Mouse (Mus musculus): ENCODE results near the gene Gtf2b. TPM values are rescaled to one million over a fixed set of nuclear protein-coding genes. Genes with fewer than 3 reads are reported as not detected.

The Gtf2b gene
- total and polyA plus RNA-seq, 3 experiments = 13.4 to 19.3 (median 17.9) TPM

GRCm38 (mm10) chr3:142823606-142824005 lies 58.8 kb downstream of the Gtf2b start:
- Histone ChIP-seq H3K27ac (no peak overlapping the region), H3K9ac (ENCODE audit: low read depth, low read length) (no peak overlapping the region), H3K4me1 (ENCODE audit: control insufficient read depth, insufficient read depth, low read length) (no peaks in the 10 kb centered on the region), H3K4me3 (no peak overlapping the region), H3K79me2 (replicated peaks; ENCODE audit: control insufficient read depth, insufficient read depth, low read length) (no peaks in the 10 kb centered on the region; the same call in 1 of the 2 replicates), H3K27me3 (ENCODE audit: control insufficient read depth, insufficient read depth, low read length) (no peaks in the 10 kb centered on the region), H3K36me3 (ENCODE audit: control insufficient read depth, insufficient read depth, low read length) (peaks cover 13% of the 10 kb centered on the region)
- intact Hi-C loops (cut with DNase I) = no loop called here
- 100% methylated on average over 1 of the region's 1 CpGs for WGBS
- TF ChIP-seq CTCF (IDR thresholded peaks at IDR 0.05) = no peak
- no peak for TF ChIP-seq POLR2A (IDR thresholded peaks at IDR 0.05; ENCODE audit: insufficient read depth, low read depth, low read length)
- TF ChIP-seq EP300 (IDR thresholded peaks at IDR 0.05; ENCODE audit: insufficient read depth, low read depth, low read length) = no peak
- DNase-seq = no peak

GRCm38 (mm10) chr3:142826449-142827146 lies 61.8 kb downstream of the Gtf2b start:
- Histone ChIP-seq H3K27me3 (ENCODE audit: control insufficient read depth, insufficient read depth, low read length) (no peaks in the 10 kb centered on the region), H3K27ac (no peak overlapping the region), H3K9ac (ENCODE audit: low read depth, low read length) (no peak overlapping the region), H3K4me3 (no peak overlapping the region), H3K79me2 (replicated peaks; ENCODE audit: control insufficient read depth, insufficient read depth, low read length) (no peaks in the 10 kb centered on the region; the same call in 1 of the 2 replicates), H3K4me1 (ENCODE audit: control insufficient read depth, insufficient read depth, low read length) (no peaks in the 10 kb centered on the region), H3K36me3 (ENCODE audit: control insufficient read depth, insufficient read depth, low read length) (peaks cover 13% of the 10 kb centered on the region)
- DNase-seq = no peak
- intact Hi-C loops (cut with DNase I) = no loop called here
- WGBS = 95% methylated on average over 4 of the region's 4 CpGs
- TF ChIP-seq CTCF (IDR thresholded peaks at IDR 0.05) (no peak), EP300 (IDR thresholded peaks at IDR 0.05; ENCODE audit: insufficient read depth, low read depth, low read length) (no peak), POLR2A (IDR thresholded peaks at IDR 0.05; ENCODE audit: insufficient read depth, low read depth, low read length) (no peak)

- Histone ChIP-seq H3K36me3 (ENCODE audit: control insufficient read depth, insufficient read depth, low read length) (peaks cover 11% of the 10 kb centered on the region), H3K9ac (ENCODE audit: low read depth, low read length) (no peak overlapping the region), H3K79me2 (replicated peaks; ENCODE audit: control insufficient read depth, insufficient read depth, low read length) (no peaks in the 10 kb centered on the region; the same call in 1 of the 2 replicates), H3K4me1 (ENCODE audit: control insufficient read depth, insufficient read depth, low read length) (no peaks in the 10 kb centered on the region), H3K27me3 (ENCODE audit: control insufficient read depth, insufficient read depth, low read length) (no peaks in the 10 kb centered on the region), H3K27ac (no peak overlapping the region), H3K4me3 (no peak overlapping the region)
- no peak for DNase-seq
- no peak for TF ChIP-seq EP300 (IDR thresholded peaks at IDR 0.05; ENCODE audit: insufficient read depth, low read depth, low read length)
- TF ChIP-seq POLR2A (IDR thresholded peaks at IDR 0.05; ENCODE audit: insufficient read depth, low read depth, low read length) = no peak
- no peak for TF ChIP-seq CTCF (IDR thresholded peaks at IDR 0.05)
- intact Hi-C loops (cut with DNase I) = no loop called here
- WGBS = 93% methylated on average over 3 of the region's 3 CpGs
These were observed 68.1 kb downstream of the Gtf2b start for GRCm38 (mm10) chr3:142832910-142833309.

Other genes starting within 250 kb of the Gtf2b start
- gene Gbp7, start 234.7 kb upstream of the Gtf2b start, total RNA-seq (2021) = 10 to 100 TPM in 1 of 2 experiments, 1 to 10 TPM in 1; 8.3 to 13.9 TPM
- 2.8 and 4.5 TPM in 2 replicates for gene Gbp7, start 234.7 kb upstream of the Gtf2b start, polyA plus RNA-seq (2012; rRNA removed)
- 10 to 100 TPM; 10.4 to 13.7 TPM for gene Gbp3, start 205.0 kb upstream of the Gtf2b start, total RNA-seq (2021)
- 12.3 and 18.6 TPM in 2 replicates for gene Gbp3, start 205.0 kb upstream of the Gtf2b start, polyA plus RNA-seq (2012; rRNA removed)
- gene Gbp2b, start 170.2 kb upstream of the Gtf2b start, total RNA-seq (2021) = under 1 TPM; 0.16 to 0.18 TPM
- 0.04 TPM in 1 of 2 replicates, not detected in the other for gene Gbp2b, start 170.2 kb upstream of the Gtf2b start, polyA plus RNA-seq (2012; rRNA removed)
- 10 to 100 TPM; 10.7 to 16.0 TPM for gene Gbp2, start 144.4 kb upstream of the Gtf2b start, total RNA-seq (2021)
- 9.5 and 16.8 TPM in 2 replicates for gene Gbp2, start 144.4 kb upstream of the Gtf2b start, polyA plus RNA-seq (2012; rRNA removed)
- 10 to 100 TPM; 28.3 to 37.7 TPM for gene Kyat3, start 64.0 kb upstream of the Gtf2b start, total RNA-seq (2021)
- 10.9 and 22.1 TPM in 2 replicates for gene Kyat3, start 64.0 kb upstream of the Gtf2b start, polyA plus RNA-seq (2012; rRNA removed)
- gene Pkn2, start 117.0 kb downstream of the Gtf2b start, total RNA-seq (2021) = 10 to 100 TPM; 38.3 to 40.6 TPM
- 6.6 and 14.6 TPM in 2 replicates for gene Pkn2, start 117.0 kb downstream of the Gtf2b start, polyA plus RNA-seq (2012; rRNA removed)

Measured in heart, adult 2 months (tissue).